Mouse (Mus musculus): ENCODE measurements around the gene Ugt8a. TPM values are rescaled to one million over a fixed set of nuclear protein-coding genes. Genes with fewer than 3 reads are reported as not detected.

Gene Ugt8a
- polyA plus RNA-seq, 1 experiment = 54.5 TPM

- TF ChIP-seq CTCF (IDR thresholded peaks at IDR 0.05; ENCODE audit: extremely low read depth, insufficient read depth, low read length) (peak; percentile 35; the same call in 1 of the 2 replicates), POLR2A (IDR thresholded peaks at IDR 0.05; ENCODE audit: extremely low read depth, insufficient read depth, low read length) (no peak)
- no peaks in the 10 kb centered on the region for H3K4me1 ChIP-seq (ENCODE audit: control insufficient read depth, insufficient read depth, low read length)
- H3K4me3 ChIP-seq (ENCODE audit: insufficient read depth, low read length) = no peak overlapping the region
- H3K27ac ChIP-seq (ENCODE audit: insufficient read depth, low read length) = no peak overlapping the region
Observed at GRCm38 (mm10) chr3:125881835-125882234, 56.6 kb downstream of the Ugt8a start.

- TF ChIP-seq CTCF (IDR thresholded peaks at IDR 0.05; ENCODE audit: extremely low read depth, insufficient read depth, low read length) (no peak), POLR2A (IDR thresholded peaks at IDR 0.05; ENCODE audit: extremely low read depth, insufficient read depth, low read length) (no peak)
- no peaks in the 10 kb centered on the region for H3K4me1 ChIP-seq (ENCODE audit: control insufficient read depth, insufficient read depth, low read length)
- H3K27ac ChIP-seq (ENCODE audit: insufficient read depth, low read length) = no peak overlapping the region
- no peak overlapping the region for H3K4me3 ChIP-seq (ENCODE audit: insufficient read depth, low read length)
Observed at GRCm38 (mm10) chr3:125874371-125874770, 64.0 kb downstream of the Ugt8a start.

GRCm38 (mm10) chr3:125869873-125870272 lies 68.5 kb downstream of the Ugt8a start:
- TF ChIP-seq CTCF (IDR thresholded peaks at IDR 0.05; ENCODE audit: extremely low read depth, insufficient read depth, low read length) (no peak), POLR2A (IDR thresholded peaks at IDR 0.05; ENCODE audit: extremely low read depth, insufficient read depth, low read length) (no peak)

GRCm38 (mm10) chr3:125861601-125862000 lies 76.8 kb downstream of the Ugt8a start:
- Histone ChIP-seq H3K27ac (ENCODE audit: insufficient read depth, low read length) (no peak overlapping the region), H3K4me1 (ENCODE audit: control insufficient read depth, insufficient read depth, low read length) (peaks cover 2% of the 10 kb centered on the region; the same call in 1 of the 2 replicates), H3K4me3 (ENCODE audit: insufficient read depth, low read length) (no peak overlapping the region)
- TF ChIP-seq CTCF (IDR thresholded peaks at IDR 0.05; ENCODE audit: extremely low read depth, insufficient read depth, low read length) = no peak
- TF ChIP-seq POLR2A (IDR thresholded peaks at IDR 0.05; ENCODE audit: extremely low read depth, insufficient read depth, low read length) = no peak

More at GRCm38 (mm10) chr3:125869873-125870272, 68.5 kb downstream of the Ugt8a start:
- Histone ChIP-seq H3K4me3 (ENCODE audit: insufficient read depth, low read length) (no peak overlapping the region), H3K4me1 (ENCODE audit: control insufficient read depth, insufficient read depth, low read length) (no peaks in the 10 kb centered on the region), H3K27ac (ENCODE audit: insufficient read depth, low read length) (no peak overlapping the region)

GRCm38 (mm10) chr3:125849163-125849872 lies 89.1 kb downstream of the Ugt8a start:
- no peak overlapping the region for H3K27ac ChIP-seq (ENCODE audit: insufficient read depth, low read length)
- H3K4me3 ChIP-seq (ENCODE audit: insufficient read depth, low read length) = no peak overlapping the region
- TF ChIP-seq POLR2A (IDR thresholded peaks at IDR 0.05; ENCODE audit: extremely low read depth, insufficient read depth, low read length) (no peak), CTCF (IDR thresholded peaks at IDR 0.05; ENCODE audit: extremely low read depth, insufficient read depth, low read length) (peak; percentile 56; the same call in 1 of the 2 replicates)
- no peaks in the 10 kb centered on the region for H3K4me1 ChIP-seq (ENCODE audit: control insufficient read depth, insufficient read depth, low read length)

- Histone ChIP-seq H3K4me1 (ENCODE audit: control insufficient read depth, insufficient read depth, low read length) (no peaks in the 10 kb centered on the region), H3K4me3 (ENCODE audit: insufficient read depth, low read length) (no peak overlapping the region), H3K27ac (ENCODE audit: insufficient read depth, low read length) (no peak overlapping the region)
- TF ChIP-seq POLR2A (IDR thresholded peaks at IDR 0.05; ENCODE audit: extremely low read depth, insufficient read depth, low read length) = no peak
- TF ChIP-seq CTCF (IDR thresholded peaks at IDR 0.05; ENCODE audit: extremely low read depth, insufficient read depth, low read length) = no peak
Observed at GRCm38 (mm10) chr3:125828051-125828450, 110.4 kb downstream of the Ugt8a start.

GRCm38 (mm10) chr3:125827256-125827655 lies 111.2 kb downstream of the Ugt8a start:
- H3K4me1 ChIP-seq (ENCODE audit: control insufficient read depth, insufficient read depth, low read length) = no peaks in the 10 kb centered on the region
- no peak overlapping the region for H3K4me3 ChIP-seq (ENCODE audit: insufficient read depth, low read length)
- no peak for TF ChIP-seq POLR2A (IDR thresholded peaks at IDR 0.05; ENCODE audit: extremely low read depth, insufficient read depth, low read length)
- no peak for TF ChIP-seq CTCF (IDR thresholded peaks at IDR 0.05; ENCODE audit: extremely low read depth, insufficient read depth, low read length)
- no peak overlapping the region for H3K27ac ChIP-seq (ENCODE audit: insufficient read depth, low read length)

- no peak overlapping the region for H3K4me3 ChIP-seq (ENCODE audit: insufficient read depth, low read length)
- TF ChIP-seq POLR2A (IDR thresholded peaks at IDR 0.05; ENCODE audit: extremely low read depth, insufficient read depth, low read length) (no peak), CTCF (IDR thresholded peaks at IDR 0.05; ENCODE audit: extremely low read depth, insufficient read depth, low read length) (no peak)
- H3K4me1 ChIP-seq (ENCODE audit: control insufficient read depth, insufficient read depth, low read length) = no peaks in the 10 kb centered on the region
- H3K27ac ChIP-seq (ENCODE audit: insufficient read depth, low read length) = no peak overlapping the region
Observed at GRCm38 (mm10) chr3:125819741-125820140, 118.7 kb downstream of the Ugt8a start.
